Mouse (Mus musculus) ES-E14 (cell line): Measurements from ENCODE around the gene Tspyl3. TPM values are rescaled to one million over a fixed set of nuclear protein-coding genes. Genes with fewer than 3 reads are reported as not detected.

ENCODE experiments used
- DNase-seq: peaks from one replicate; pipeline ENCODE4 v3.0.0-alpha.2; 2013; ENCODE audit warnings: low read depth, low spot score
- H3K27ac ChIP-seq: 2 replicates; pipeline ENCODE4 v1.5.1; 2012; ENCODE audit warnings: low read depth, mild to moderate bottlenecking, low read length, moderate library complexity, mixed read lengths; ENCODE audit not compliant: poor library complexity, insufficient read depth, severe bottlenecking
- H3K36me3 ChIP-seq: 2 replicates; pipeline ENCODE4 v1.6.1; 2012; ENCODE audit warnings: mild to moderate bottlenecking, low read length, moderate library complexity, mixed read lengths; ENCODE audit not compliant: control insufficient read depth, poor library complexity, insufficient read depth, severe bottlenecking
- H3K4me1 ChIP-seq, 2 experiments: fragments of 150-350 bp in 1 of 2; sonication (generic) in 1 of 2; 2 replicates each; pipeline ENCODE4 v1.6.1; 2012; ENCODE audit warnings: low read length in 2 of 2, mild to moderate bottlenecking in 1 of 2, mixed read lengths in 1 of 2; ENCODE audit not compliant: control insufficient read depth in 2 of 2, insufficient read depth in 2 of 2, poor library complexity in 1 of 2
- H3K4me3 ChIP-seq, 2 experiments: fragments of 150-350 bp in 1 of 2; sonication (generic) in 1 of 2; 2 replicates each; pipeline ENCODE4 v1.5.1; 2012; ENCODE audit warnings: low read length in 2 of 2, low read depth in 1 of 2, mild to moderate bottlenecking in 1 of 2, mixed read lengths in 1 of 2; ENCODE audit not compliant: insufficient read depth in 1 of 2, poor library complexity in 1 of 2, severe bottlenecking in 1 of 2
- H3K9ac ChIP-seq: 2 replicates; pipeline ENCODE4 v1.6.1; 2012; ENCODE audit warnings: low read depth, mild to moderate bottlenecking, low read length, mixed read lengths; ENCODE audit not compliant: poor library complexity, insufficient read depth, severe bottlenecking
- H3K9me3 ChIP-seq: fragments of 150-350 bp; sonication (generic); 2 replicates; pipeline ENCODE4 v1.6.1; 2012; ENCODE audit warnings: low read depth, mild to moderate bottlenecking, low read length; ENCODE audit not compliant: control insufficient read depth, insufficient read depth
- CHD2 ChIP-seq: IDR thresholded peaks from 2 replicates; pipeline ENCODE4 v1.6.1; 2014; ENCODE audit warnings: mild to moderate bottlenecking, low read depth, low read length, inconsistent platforms
- HCFC1 ChIP-seq: IDR thresholded peaks from 2 replicates; pipeline ENCODE4 v1.6.1; 2012; ENCODE audit warnings: low read length, inconsistent platforms, borderline replicate concordance; ENCODE audit not compliant: insufficient read depth
- MAFK ChIP-seq: IDR thresholded peaks from 2 replicates; pipeline ENCODE4 v1.6.1; 2014; ENCODE audit warnings: mild to moderate bottlenecking, low read depth, low read length, inconsistent platforms; ENCODE audit not compliant: insufficient read depth
- ZC3H11A ChIP-seq: IDR thresholded peaks from 2 replicates; pipeline ENCODE4 v1.6.1; 2012; ENCODE audit warnings: low read depth, mild to moderate bottlenecking, inconsistent platforms, low read length, borderline replicate concordance
- ZNF384 ChIP-seq: IDR thresholded peaks from 2 replicates; pipeline ENCODE4 v1.6.1; 2012; ENCODE audit warnings: low read depth, low read length, inconsistent platforms
- in situ Hi-C, 2 experiments: fragments of 600-800 bp; cut with MboI; formaldehyde crosslinking; loops; one replicate each; pipeline ENCODE4 v1.15.1; 2025; ENCODE audit warnings: low sequenced_read_pairs in 2 of 2, inconsistent platforms in 1 of 2; ENCODE audit not compliant: unreplicated experiment in 2 of 2
- total RNA-seq: library from RNA; depleted of rRNA; stranded (reverse); fragments of 300-350 nt; gene quantifications from 2 replicates; pipeline ENCODE4 v1.2.3, GENCODE M21; 2012

The Tspyl3 gene
- total RNA-seq, 1 experiment = 2.1 TPM

- Histone ChIP-seq H3K9ac (no peak overlapping the region), H3K27ac (no peak overlapping the region), H3K9me3 (no peaks in the 10 kb centered on the region), H3K36me3 (peaks cover 60% of the 10 kb centered on the region), H3K4me3 (no peak overlapping the region), H3K4me1 (no peaks in the 10 kb centered on the region)
- DNase-seq = no peak
- in situ Hi-C loops = no loop called here
- no peak for TF ChIP-seq MAFK
- TF ChIP-seq ZNF384 = no peak
- TF ChIP-seq HCFC1 = no peak
- TF ChIP-seq CHD2 = no peak
- no peak for TF ChIP-seq ZC3H11A
These were observed 34.0 kb downstream of the Tspyl3 start for GRCm38 (mm10) chr2:153191242-153191641.

- no peak for DNase-seq
- H3K36me3 ChIP-seq = peaks cover 49% of the 10 kb centered on the region
- no peak overlapping the region for H3K9ac ChIP-seq
- H3K4me3 ChIP-seq = no peak overlapping the region
- H3K27ac ChIP-seq = no peak overlapping the region
- no peaks in the 10 kb centered on the region for H3K9me3 ChIP-seq
- no peaks in the 10 kb centered on the region for H3K4me1 ChIP-seq
- no peak for TF ChIP-seq HCFC1
- TF ChIP-seq CHD2 = no peak
- no peak for TF ChIP-seq MAFK
- no peak for TF ChIP-seq ZC3H11A
- no peak for TF ChIP-seq ZNF384
- in situ Hi-C loops = no loop called here
These were observed 37.4 kb downstream of the Tspyl3 start for GRCm38 (mm10) chr2:153187848-153188247.

- in situ Hi-C loops = no loop called here
These were observed 39.1 kb downstream of the Tspyl3 start for GRCm38 (mm10) chr2:153186176-153186591.

GRCm38 (mm10) chr2:153179961-153180360 lies 45.3 kb downstream of the Tspyl3 start:
- Histone ChIP-seq H3K27ac (no peak overlapping the region), H3K9ac (no peak overlapping the region), H3K4me3 (no peak overlapping the region), H3K36me3 (peaks cover 17% of the 10 kb centered on the region), H3K4me1 (peaks cover 0 to 2% of the 10 kb centered on the region in 2 experiments; a peak in 1 of 4 replicates), H3K9me3 (no peaks in the 10 kb centered on the region)
- TF ChIP-seq CHD2 (no peak), HCFC1 (no peak), MAFK (no peak), ZC3H11A (no peak), ZNF384 (no peak)
- DNase-seq = no peak
- in situ Hi-C loops = no loop called here

More at GRCm38 (mm10) chr2:153186176-153186591, 39.1 kb downstream of the Tspyl3 start:
- H3K27ac ChIP-seq = no peak overlapping the region
- TF ChIP-seq HCFC1 (no peak), ZC3H11A (no peak), CHD2 (no peak), ZNF384 (no peak), MAFK (no peak)
- no peaks in the 10 kb centered on the region for H3K9me3 ChIP-seq
- no peak for DNase-seq
- peaks cover 45% of the 10 kb centered on the region for H3K36me3 ChIP-seq
- H3K4me3 ChIP-seq = no peak overlapping the region
- H3K9ac ChIP-seq = no peak overlapping the region
- no peaks in the 10 kb centered on the region for H3K4me1 ChIP-seq

GRCm38 (mm10) chr2:153179126-153179860 lies 45.9 kb downstream of the Tspyl3 start:
- peaks cover 15% of the 10 kb centered on the region for H3K36me3 ChIP-seq
- no peak overlapping the region for H3K4me3 ChIP-seq
- H3K9ac ChIP-seq = no peak overlapping the region
- TF ChIP-seq ZNF384 (no peak), CHD2 (no peak), ZC3H11A (no peak), HCFC1 (no peak), MAFK (no peak)
- in situ Hi-C loops = no loop called here
- H3K4me1 ChIP-seq = peaks cover 0 to 2% of the 10 kb centered on the region in 2 experiments; a peak in 1 of 4 replicates
- no peak for DNase-seq
- H3K27ac ChIP-seq = no peak overlapping the region
- no peaks in the 10 kb centered on the region for H3K9me3 ChIP-seq
